Mouse (Mus musculus): ENCODE data around the gene Kctd6.

- no peak for TF ChIP-seq ETS1 (conservative IDR thresholded peaks at IDR 0.05; ENCODE audit: low read depth, low read length)
- no peak for TF ChIP-seq POLR2A (IDR thresholded peaks at IDR 0.05; ENCODE audit: low read depth, low read length)
- no peak for TF ChIP-seq ZC3H11A (IDR thresholded peaks at IDR 0.05; ENCODE audit: low read depth, low read length)
- TF ChIP-seq BHLHE40 (IDR thresholded peaks at IDR 0.05; ENCODE audit: low read depth, low read length), result no peak
- no peak for TF ChIP-seq CHD2 (IDR thresholded peaks at IDR 0.05; ENCODE audit: low read length)
- no peak for TF ChIP-seq CTCF (conservative IDR thresholded peaks at IDR 0.05 in 1 of 2, IDR thresholded peaks at IDR 0.05 in 1 of 2; ENCODE audit: low read depth in 2 of 2, low read length in 2 of 2)
- TF ChIP-seq USF1 (IDR thresholded peaks at IDR 0.05; ENCODE audit: low read depth, low read length), result no peak
- no peak for TF ChIP-seq SMC3 (IDR thresholded peaks at IDR 0.05; ENCODE audit: low read depth, low read length)
- TF ChIP-seq ELF1 (IDR thresholded peaks at IDR 0.05; ENCODE audit: low read depth, low read length), result no peak
- TF ChIP-seq MAZ (IDR thresholded peaks at IDR 0.05; ENCODE audit: low read depth, low read length), result no peak
- TF ChIP-seq POLR2AphosphoS2 (IDR thresholded peaks at IDR 0.05; ENCODE audit: low read depth, low read length), result no peak
- TF ChIP-seq ZKSCAN1 (IDR thresholded peaks at IDR 0.05; ENCODE audit: borderline replicate concordance, low read depth, low read length), result no peak
Observed at GRCm38 (mm10) chr14:8264378-8264777, 50.4 kb downstream of the Kctd6 start.
